In genomic region chr2:164440314-164440713, GRCm38 (mm10) we compare ENCODE assay signal across 13 mouse cellular contexts. TPM values are rescaled to one million over a fixed set of nuclear protein-coding genes. Genes with fewer than 3 reads are reported as not detected.
A peak's percentile ranks its signal among the peaks of the same experiment; 100 is the strongest.
DNase-seq lines count a peak whose midpoint lies in the region; ATAC-seq and TF ChIP-seq lines count a peak whose summit lies in the region.
"Had no signal": no experiment of that assay in that cellular context is flagged by ENCODE, and none has a peak within 500 bp of the region (broad histone marks: within the 10 kb centered on the region; RNA-seq: fewer than 3 reads in every experiment).

No protein-coding gene starts in this region.

- ATAC-seq in kidney, embryonic 15.5 days (replicated peaks; ENCODE audit: low FRiP score): no peak
- ATAC-seq in lung, embryonic 14.5 days (ENCODE audit: insufficient read depth): peak; percentile 35
- no peak for ATAC-seq in stomach, embryonic 16.5 days (ENCODE audit: insufficient read depth, low FRiP score)
- ATAC-seq: forebrain, embryonic 16.5 days had no signal

- peaks cover 37% of the 10 kb centered on the region for H3K4me1 ChIP-seq in thymus, adult 2 months (replicated peaks; ENCODE audit: control insufficient read depth, insufficient read depth, low read length)
- peaks cover 82% of the 10 kb centered on the region for H3K4me1 ChIP-seq in kidney, embryonic 15.5 days
- peaks cover 37% of the 10 kb centered on the region for H3K4me1 ChIP-seq in lung, embryonic 14.5 days (ENCODE audit: insufficient read depth)
- H3K4me1 ChIP-seq in stomach, embryonic 16.5 days (ENCODE audit: control insufficient read depth, insufficient read depth, low read length): peaks cover 59% of the 10 kb centered on the region

- H3K9ac ChIP-seq in kidney, embryonic 15.5 days: no peak overlapping the region
- H3K9ac ChIP-seq in lung, embryonic 14.5 days: no peak overlapping the region
- H3K9ac ChIP-seq in stomach, embryonic 16.5 days (ENCODE audit: low read length): no peak overlapping the region

- no peak for DNase-seq in thymus, adult 2 months
- no peak for DNase-seq in thymus, postnatal 25 days
- peak; percentile 73 for DNase-seq in lung, embryonic 14.5 days
- DNase-seq in thymus, postnatal 0 days (ENCODE audit: low spot score): no peak
- DNase-seq in thymus, postnatal 14 days: no peak
- no peak for DNase-seq in layer of hippocampus, postnatal 10 days (ENCODE audit: low spot score in 2 of 2)
- DNase-seq: right cerebral cortex, adult 18-20 months had no signal

- peak overlapping the region; percentile 78 for H3K4me2 ChIP-seq in kidney, embryonic 15.5 days
- peak overlapping the region; percentile 87 for H3K4me2 ChIP-seq in lung, embryonic 14.5 days
- peak overlapping the region; percentile 60 for H3K4me2 ChIP-seq in stomach, embryonic 16.5 days (ENCODE audit: low read depth, low read length)

- TF ChIP-seq CTCF in thymus, adult 2 months (IDR thresholded peaks at IDR 0.05; ENCODE audit: borderline replicate concordance, control insufficient read depth, extremely low read depth, insufficient read depth, low read length, poor library complexity): no peak
- no peak for TF ChIP-seq CTCF in lung, embryonic 14.5 days (IDR thresholded peaks at IDR 0.05; ENCODE audit: low read depth)

- H3K4me3 ChIP-seq in thymus, adult 2 months (ENCODE audit: control insufficient read depth, insufficient read depth, low read length): no peak overlapping the region
- H3K4me3 ChIP-seq in kidney, embryonic 15.5 days (replicated peaks): peak overlapping the region; percentile 63
- H3K4me3 ChIP-seq in lung, embryonic 14.5 days (ENCODE audit: low read depth, low read length): 0 out of 2 replicates have a peak overlapping the region, but pooled peaks have one; percentile 70
- H3K4me3 ChIP-seq in stomach, embryonic 16.5 days (replicated peaks; ENCODE audit: low read length): peak overlapping the region; percentile 70

- no peaks in the 10 kb centered on the region for H3K9me3 ChIP-seq in kidney, embryonic 15.5 days (replicated peaks)
- no peaks in the 10 kb centered on the region for H3K9me3 ChIP-seq in lung, embryonic 14.5 days (ENCODE audit: low read depth, low read length)
- H3K9me3 ChIP-seq in stomach, embryonic 16.5 days (replicated peaks; ENCODE audit: control insufficient read depth, low read length): no peaks in the 10 kb centered on the region

- H3K27me3 ChIP-seq in thymus, adult 2 months (ENCODE audit: control insufficient read depth, insufficient read depth, low read length): peaks cover 6% of the 10 kb centered on the region; the same call in 1 of the 2 replicates
- peaks cover 4% of the 10 kb centered on the region; the same call in 1 of the 2 replicates for H3K27me3 ChIP-seq in kidney, embryonic 15.5 days
- H3K27me3 ChIP-seq in lung, embryonic 14.5 days (ENCODE audit: insufficient read depth, low read length): no peaks in the 10 kb centered on the region
- no peaks in the 10 kb centered on the region for H3K27me3 ChIP-seq in stomach, embryonic 16.5 days (ENCODE audit: control insufficient read depth, insufficient read depth, low read length)

- H3K36me3 ChIP-seq in thymus, adult 2 months (ENCODE audit: control insufficient read depth, insufficient read depth, low read length): no peaks in the 10 kb centered on the region
- no peaks in the 10 kb centered on the region for H3K36me3 ChIP-seq in kidney, embryonic 15.5 days
- no peaks in the 10 kb centered on the region for H3K36me3 ChIP-seq in lung, embryonic 14.5 days (ENCODE audit: insufficient read depth)
- H3K36me3 ChIP-seq in stomach, embryonic 16.5 days (ENCODE audit: control insufficient read depth, insufficient read depth, low read length): no peaks in the 10 kb centered on the region

- 0 out of 2 replicates have a peak, but pooled peaks have one; percentile 19 for TF ChIP-seq POLR2A in thymus, adult 2 months (IDR thresholded peaks at IDR 0.05; ENCODE audit: control insufficient read depth, extremely low read depth, insufficient read depth, low read length, poor library complexity)

- WGBS in thymus, adult 2 months: 28% methylated on average over 5 of the region's 5 CpGs
- WGBS in kidney, embryonic 15.5 days: 52% methylated on average over 5 of the region's 5 CpGs
- 55% methylated on average over 5 of the region's 5 CpGs for WGBS in lung, embryonic 14.5 days
- 45% methylated on average over 5 of the region's 5 CpGs for WGBS in stomach, embryonic 16.5 days

- no peak overlapping the region for H3K27ac ChIP-seq in thymus, adult 2 months (ENCODE audit: control insufficient read depth, insufficient read depth, low read length)
- peak overlapping the region; percentile 86; the same call in 1 of the 2 replicates for H3K27ac ChIP-seq in kidney, embryonic 15.5 days
- no peak overlapping the region for H3K27ac ChIP-seq in lung, embryonic 14.5 days (ENCODE audit: low read depth)
- H3K27ac ChIP-seq in stomach, embryonic 16.5 days (ENCODE audit: low read length): peak overlapping the region; percentile 86

RNA-seq across cellular contexts. Expression of gene Sdc4, which starts 3.4 kb away (rescaled TPM):
- polyA plus RNA-seq in thymus, adult 2 months (2012; rRNA removed): 18.6 TPM in 2 replicates
- 149 and 161 TPM in 2 replicates for polyA plus RNA-seq in kidney, embryonic 15.5 days (2015; fragmentation: Nextera tagmentation; extraction: Ambion mirVana)
- 101 and 103 TPM in 2 replicates for polyA plus RNA-seq in lung, embryonic 14.5 days (2014; fragmentation: Nextera tagmentation; extraction: Ambion mirVana)
- polyA plus RNA-seq in stomach, embryonic 16.5 days (2015; fragmentation: Nextera tagmentation; extraction: Ambion mirVana): 150 and 173 TPM in 2 replicates
- 28.7 and 40.4 TPM in 2 replicates for polyA plus RNA-seq in thymus, postnatal 0 days (2015; fragmentation: Nextera tagmentation; extraction: Ambion mirVana)
- total RNA-seq in layer of hippocampus, postnatal 10 days (2021): 10 to 100 TPM; 74.2 to 83.4 TPM

RNA-seq across cellular contexts. Expression of gene Sys1, which starts 16.4 kb away (rescaled TPM):
- 183 and 220 TPM in 2 replicates for polyA plus RNA-seq in thymus, adult 2 months (2012; rRNA removed)
- 59.2 and 64.2 TPM in 2 replicates for polyA plus RNA-seq in kidney, embryonic 15.5 days (2015; fragmentation: Nextera tagmentation; extraction: Ambion mirVana)
- 65.6 and 68.7 TPM in 2 replicates for polyA plus RNA-seq in lung, embryonic 14.5 days (2014; fragmentation: Nextera tagmentation; extraction: Ambion mirVana)
- polyA plus RNA-seq in stomach, embryonic 16.5 days (2015; fragmentation: Nextera tagmentation; extraction: Ambion mirVana): 48.1 and 49.4 TPM in 2 replicates
- polyA plus RNA-seq in thymus, postnatal 0 days (2015; fragmentation: Nextera tagmentation; extraction: Ambion mirVana): 77.2 and 83.7 TPM in 2 replicates
- total RNA-seq in layer of hippocampus, postnatal 10 days (2021): 10 to 100 TPM; 43.9 to 45.8 TPM

RNA-seq across cellular contexts. Expression of gene Gm20458, which starts 20.5 kb away (rescaled TPM):
- 27.8 and 35.3 TPM in 2 replicates for polyA plus RNA-seq in thymus, adult 2 months (2012; rRNA removed)
- 7.7 and 8.3 TPM in 2 replicates for polyA plus RNA-seq in kidney, embryonic 15.5 days (2015; fragmentation: Nextera tagmentation; extraction: Ambion mirVana)
- 14.4 and 14.9 TPM in 2 replicates for polyA plus RNA-seq in lung, embryonic 14.5 days (2014; fragmentation: Nextera tagmentation; extraction: Ambion mirVana)
- 17.2 and 19.2 TPM in 2 replicates for polyA plus RNA-seq in stomach, embryonic 16.5 days (2015; fragmentation: Nextera tagmentation; extraction: Ambion mirVana)
- polyA plus RNA-seq in thymus, postnatal 0 days (2015; fragmentation: Nextera tagmentation; extraction: Ambion mirVana): 19.4 and 21.5 TPM in 2 replicates
- total RNA-seq in layer of hippocampus, postnatal 10 days (2021): 10 to 100 TPM in 1 of 2 experiments, 1 to 10 TPM in 1; 4.1 to 17.9 TPM

RNA-seq across cellular contexts. Expression of gene Trp53tg5, which starts 33.2 kb away (rescaled TPM):
- not detected in 2 replicates for polyA plus RNA-seq in thymus, adult 2 months (2012; rRNA removed)
- polyA plus RNA-seq in kidney, embryonic 15.5 days (2015; fragmentation: Nextera tagmentation; extraction: Ambion mirVana): not detected in 2 replicates
- not detected in 2 replicates for polyA plus RNA-seq in lung, embryonic 14.5 days (2014; fragmentation: Nextera tagmentation; extraction: Ambion mirVana)
- polyA plus RNA-seq in stomach, embryonic 16.5 days (2015; fragmentation: Nextera tagmentation; extraction: Ambion mirVana): not detected in 2 replicates
- polyA plus RNA-seq in thymus, postnatal 0 days (2015; fragmentation: Nextera tagmentation; extraction: Ambion mirVana): not detected in 2 replicates
- not detected for total RNA-seq in layer of hippocampus, postnatal 10 days (2021)
- total RNA-seq: heart, adult 18-20 months; layer of hippocampus, adult 8-10 months had no signal
- polyA plus RNA-seq: forebrain, embryonic 16.5 days; hindbrain, embryonic 11.5 days had no signal

RNA-seq across cellular contexts. Expression of gene Matn4, which starts 35.4 kb away (rescaled TPM):
- 0.82 and 0.93 TPM in 2 replicates for polyA plus RNA-seq in thymus, adult 2 months (2012; rRNA removed)
- 1.1 and 2.4 TPM in 2 replicates for polyA plus RNA-seq in kidney, embryonic 15.5 days (2015; fragmentation: Nextera tagmentation; extraction: Ambion mirVana)
- polyA plus RNA-seq in lung, embryonic 14.5 days (2014; fragmentation: Nextera tagmentation; extraction: Ambion mirVana): 5.5 and 6.7 TPM in 2 replicates
- 6.4 and 8.9 TPM in 2 replicates for polyA plus RNA-seq in stomach, embryonic 16.5 days (2015; fragmentation: Nextera tagmentation; extraction: Ambion mirVana)
- 0.08 and 0.12 TPM in 2 replicates for polyA plus RNA-seq in thymus, postnatal 0 days (2015; fragmentation: Nextera tagmentation; extraction: Ambion mirVana)
- total RNA-seq in layer of hippocampus, postnatal 10 days (2021): 10 to 100 TPM; 20.4 to 25.9 TPM

Comparison
In these comparisons a context has a peak if more than half of its experiments do, and no peak if none do; other contexts are left out.
1. H3K27ac ChIP-seq: peak in kidney, embryonic 15.5 days (single experiment) and stomach, embryonic 16.5 days (single experiment); none in thymus, adult 2 months (single experiment) and lung, embryonic 14.5 days (single experiment).
2. Peak in every context shown above with its lines, with median percentiles within 50 percentile points of each other: H3K4me2 ChIP-seq.